Mouse (Mus musculus): ENCODE measurements at regions not wholly inside any gene's neighbourhood (a gene's known extent, or its start where the extent isn't known, plus 50 kb on each side); places are given as distances from the start of the nearest gene placed in this dataset.

DNA sequence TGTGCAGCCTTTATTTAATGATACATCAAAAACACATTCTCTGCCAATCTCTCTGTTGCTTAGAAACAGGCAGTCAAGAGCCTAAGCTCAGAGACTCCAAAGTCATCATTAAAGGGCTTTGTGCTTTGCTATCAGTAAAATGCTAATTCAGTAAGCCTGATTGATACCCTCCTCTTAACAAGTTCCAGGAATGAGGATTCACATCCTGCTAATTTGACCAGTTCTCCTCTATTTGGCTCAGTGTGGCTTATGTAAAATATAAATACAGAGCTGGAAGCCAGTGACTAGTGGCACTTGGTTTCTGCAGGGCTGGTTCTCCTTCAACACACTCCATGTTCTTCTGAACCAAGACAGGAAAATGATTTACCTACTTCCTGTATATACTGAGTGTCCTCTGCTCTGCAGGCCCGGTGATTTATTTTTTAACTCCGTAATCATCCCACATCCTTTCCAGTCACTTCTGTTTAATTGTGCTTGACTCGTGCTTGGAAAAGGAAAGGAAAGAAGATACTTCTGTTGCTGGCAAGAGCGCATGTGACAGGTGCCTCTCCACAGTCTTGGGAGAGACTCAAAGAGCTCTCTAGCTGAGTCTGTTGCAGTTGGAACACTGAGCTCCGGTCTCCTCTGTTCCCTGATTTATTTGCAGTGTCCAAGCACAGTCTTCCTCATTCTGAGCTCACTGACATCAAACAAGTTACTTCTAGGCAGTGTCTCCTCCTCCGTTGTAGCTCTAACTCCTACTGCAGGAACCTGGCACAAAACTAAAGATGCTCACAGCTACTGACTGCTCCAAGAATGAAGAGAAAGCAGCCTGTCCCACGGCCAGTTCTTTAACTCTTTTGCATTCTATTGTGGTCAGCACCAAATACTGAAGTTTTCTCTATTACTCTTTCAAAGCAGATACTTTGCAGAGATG lies 559.0 kb downstream of the Rps29 start:
- H3K4me1 ChIP-seq (ENCODE audit: control insufficient read depth, insufficient read depth, low read length): no peaks in the 10 kb centered on the region
- no peak overlapping the region for H3K4me3 ChIP-seq (replicated peaks; ENCODE audit: extremely low read depth, low read depth, low read length)
- 23% methylated on average over 7 of the region's 7 CpGs for WGBS
- no peak for TF ChIP-seq CTCF (IDR thresholded peaks at IDR 0.05; ENCODE audit: insufficient read depth, low read length)
- TF ChIP-seq POLR2A (IDR thresholded peaks at IDR 0.05; ENCODE audit: borderline replicate concordance, extremely low read depth, low read depth, low read length): no peak
- no peak for DNase-seq

- no peak for TF ChIP-seq CTCF (IDR thresholded peaks at IDR 0.05; ENCODE audit: insufficient read depth, low read length)
- TF ChIP-seq POLR2A (IDR thresholded peaks at IDR 0.05; ENCODE audit: borderline replicate concordance, extremely low read depth, low read depth, low read length): no peak
- Histone ChIP-seq H3K4me1 (ENCODE audit: control insufficient read depth, insufficient read depth, low read length) (no peaks in the 10 kb centered on the region), H3K4me3 (replicated peaks; ENCODE audit: extremely low read depth, low read depth, low read length) (no peak overlapping the region)
- 68% methylated on average over 8 of the region's 8 CpGs for WGBS
- no peak for DNase-seq
Measured at GRCm38 (mm10) chr12:68599016-68599616, 559.9 kb downstream of the Rps29 start.

GRCm38 (mm10) chr12:68585524-68585872 lies 573.5 kb downstream of the Rps29 start:
- Histone ChIP-seq H3K4me3 (replicated peaks; ENCODE audit: extremely low read depth, low read depth, low read length) (no peak overlapping the region), H3K4me1 (ENCODE audit: control insufficient read depth, insufficient read depth, low read length) (0 out of 2 replicates have a peak, but pooled peaks cover 2% of the 10 kb centered on the region)
- no peak for DNase-seq
- WGBS: 96% methylated on average over 3 of the region's 3 CpGs
- TF ChIP-seq POLR2A (IDR thresholded peaks at IDR 0.05; ENCODE audit: borderline replicate concordance, extremely low read depth, low read depth, low read length) (no peak), CTCF (IDR thresholded peaks at IDR 0.05; ENCODE audit: insufficient read depth, low read length) (no peak)

GRCm38 (mm10) chr12:68584786-68585523 lies 574.0 kb downstream of the Rps29 start:
- WGBS: 22% methylated on average over 6 of the region's 6 CpGs
- DNase-seq: no peak
- Histone ChIP-seq H3K4me3 (replicated peaks; ENCODE audit: extremely low read depth, low read depth, low read length) (no peak overlapping the region), H3K4me1 (ENCODE audit: control insufficient read depth, insufficient read depth, low read length) (0 out of 2 replicates have a peak, but pooled peaks cover 2% of the 10 kb centered on the region)
- TF ChIP-seq POLR2A (IDR thresholded peaks at IDR 0.05; ENCODE audit: borderline replicate concordance, extremely low read depth, low read depth, low read length) (no peak), CTCF (IDR thresholded peaks at IDR 0.05; ENCODE audit: insufficient read depth, low read length) (no peak)

DNA sequence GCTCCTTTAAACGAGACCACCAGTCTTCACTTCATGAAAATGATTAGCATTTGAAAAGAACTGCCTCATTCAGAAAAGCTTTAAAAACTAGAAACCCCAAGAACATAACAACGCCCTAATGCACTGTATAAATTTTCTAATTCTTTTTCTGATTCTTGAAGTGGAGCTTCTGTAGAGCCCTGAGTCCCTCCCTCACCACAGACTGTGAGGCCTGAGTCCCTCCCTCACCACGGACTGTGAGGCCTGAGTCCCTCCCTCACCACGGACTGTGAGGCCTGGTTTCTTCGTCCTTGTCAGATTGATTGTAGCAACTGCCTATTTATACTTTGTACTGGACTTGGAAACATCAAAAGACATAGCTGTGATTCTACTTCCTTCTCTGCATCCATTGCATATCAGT lies 579.1 kb downstream of the Rps29 start:
- no peak overlapping the region for H3K4me3 ChIP-seq (replicated peaks; ENCODE audit: extremely low read depth, low read depth, low read length)
- H3K4me1 ChIP-seq (ENCODE audit: control insufficient read depth, insufficient read depth, low read length): 0 out of 2 replicates have a peak, but pooled peaks cover under 1% of the 10 kb centered on the region
- no peak for DNase-seq
- 51% methylated on average over 5 of the region's 5 CpGs for WGBS
- no peak for TF ChIP-seq CTCF (IDR thresholded peaks at IDR 0.05; ENCODE audit: insufficient read depth, low read length)
- TF ChIP-seq POLR2A (IDR thresholded peaks at IDR 0.05; ENCODE audit: borderline replicate concordance, extremely low read depth, low read depth, low read length): no peak

DNA sequence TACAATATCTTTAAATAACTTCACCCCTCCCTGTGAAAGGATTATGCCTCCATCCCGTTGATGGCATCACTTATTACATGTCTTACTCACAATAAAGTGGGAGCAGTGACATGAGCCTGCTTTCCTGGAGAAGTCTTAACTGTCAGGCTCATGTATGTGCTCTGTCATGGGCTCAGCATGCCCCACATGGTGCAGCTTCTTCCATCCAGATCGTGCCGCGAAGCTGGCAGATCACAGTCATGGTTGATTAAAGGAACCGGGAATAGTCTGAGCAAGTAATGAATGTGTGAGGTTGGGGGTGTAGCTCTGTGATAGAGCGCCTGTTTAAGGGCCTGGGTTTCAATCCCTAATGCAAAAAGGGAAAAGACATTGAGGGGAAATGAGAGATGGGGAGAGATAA lies 581.5 kb downstream of the Rps29 start:
- 81% methylated on average over 6 of the region's 6 CpGs for WGBS
- TF ChIP-seq CTCF (IDR thresholded peaks at IDR 0.05; ENCODE audit: insufficient read depth, low read length) (no peak), POLR2A (IDR thresholded peaks at IDR 0.05; ENCODE audit: borderline replicate concordance, extremely low read depth, low read depth, low read length) (no peak)
- Histone ChIP-seq H3K4me3 (replicated peaks; ENCODE audit: extremely low read depth, low read depth, low read length) (no peak overlapping the region), H3K4me1 (ENCODE audit: control insufficient read depth, insufficient read depth, low read length) (no peaks in the 10 kb centered on the region)
- DNase-seq: no peak

DNA sequence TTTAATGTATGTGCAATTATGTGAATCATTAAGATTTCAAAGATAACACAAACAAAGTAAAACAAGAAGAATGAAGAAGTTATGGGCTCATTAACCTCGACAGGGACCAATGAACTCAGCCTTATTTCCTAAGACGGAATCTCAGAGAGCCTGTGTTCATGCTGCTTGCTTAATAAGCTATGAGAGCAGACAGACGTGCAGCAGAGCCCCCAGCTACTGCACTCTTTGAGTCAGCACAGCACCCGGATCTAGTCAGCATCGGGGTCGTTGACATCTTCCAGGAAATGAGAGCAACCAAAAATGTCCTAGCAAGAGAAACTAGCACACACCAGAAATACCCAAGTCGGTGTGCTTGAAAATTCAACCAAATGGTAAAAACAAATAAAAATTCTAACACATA lies 582.1 kb downstream of the Rps29 start:
- 54% methylated on average over 7 of the region's 7 CpGs for WGBS
- TF ChIP-seq CTCF (IDR thresholded peaks at IDR 0.05; ENCODE audit: insufficient read depth, low read length) (no peak), POLR2A (IDR thresholded peaks at IDR 0.05; ENCODE audit: borderline replicate concordance, extremely low read depth, low read depth, low read length) (no peak)
- H3K4me3 ChIP-seq (replicated peaks; ENCODE audit: extremely low read depth, low read depth, low read length): no peak overlapping the region
- no peaks in the 10 kb centered on the region for H3K4me1 ChIP-seq (ENCODE audit: control insufficient read depth, insufficient read depth, low read length)
- DNase-seq: no peak

GRCm38 (mm10) chr12:68554943-68555627 lies 603.9 kb downstream of the Rps29 start:
- Histone ChIP-seq H3K4me3 (replicated peaks; ENCODE audit: extremely low read depth, low read depth, low read length) (no peak overlapping the region), H3K4me1 (ENCODE audit: control insufficient read depth, insufficient read depth, low read length) (no peaks in the 10 kb centered on the region)
- DNase-seq: no peak
- 62% methylated on average over 7 of the region's 7 CpGs for WGBS
- no peak for TF ChIP-seq POLR2A (IDR thresholded peaks at IDR 0.05; ENCODE audit: borderline replicate concordance, extremely low read depth, low read depth, low read length)
- TF ChIP-seq CTCF (IDR thresholded peaks at IDR 0.05; ENCODE audit: insufficient read depth, low read length): no peak

- WGBS: 56% methylated on average over 2 of the region's 2 CpGs
- Histone ChIP-seq H3K4me3 (replicated peaks; ENCODE audit: extremely low read depth, low read depth, low read length) (no peak overlapping the region), H3K4me1 (ENCODE audit: control insufficient read depth, insufficient read depth, low read length) (no peaks in the 10 kb centered on the region)
- DNase-seq: no peak
- TF ChIP-seq POLR2A (IDR thresholded peaks at IDR 0.05; ENCODE audit: borderline replicate concordance, extremely low read depth, low read depth, low read length): no peak
- TF ChIP-seq CTCF (IDR thresholded peaks at IDR 0.05; ENCODE audit: insufficient read depth, low read length): no peak
Measured at GRCm38 (mm10) chr12:68554292-68554691, 604.7 kb downstream of the Rps29 start.
